Mouse (Mus musculus) cerebellum, adult 18-20 months (tissue): ENCODE results near the gene Wnt5a.

Experiments
- DNase-seq, 2 experiments: peaks; one replicate each; pipeline ENCODE4 v3.0.0; 2021

Gene Wnt5a

DNA sequence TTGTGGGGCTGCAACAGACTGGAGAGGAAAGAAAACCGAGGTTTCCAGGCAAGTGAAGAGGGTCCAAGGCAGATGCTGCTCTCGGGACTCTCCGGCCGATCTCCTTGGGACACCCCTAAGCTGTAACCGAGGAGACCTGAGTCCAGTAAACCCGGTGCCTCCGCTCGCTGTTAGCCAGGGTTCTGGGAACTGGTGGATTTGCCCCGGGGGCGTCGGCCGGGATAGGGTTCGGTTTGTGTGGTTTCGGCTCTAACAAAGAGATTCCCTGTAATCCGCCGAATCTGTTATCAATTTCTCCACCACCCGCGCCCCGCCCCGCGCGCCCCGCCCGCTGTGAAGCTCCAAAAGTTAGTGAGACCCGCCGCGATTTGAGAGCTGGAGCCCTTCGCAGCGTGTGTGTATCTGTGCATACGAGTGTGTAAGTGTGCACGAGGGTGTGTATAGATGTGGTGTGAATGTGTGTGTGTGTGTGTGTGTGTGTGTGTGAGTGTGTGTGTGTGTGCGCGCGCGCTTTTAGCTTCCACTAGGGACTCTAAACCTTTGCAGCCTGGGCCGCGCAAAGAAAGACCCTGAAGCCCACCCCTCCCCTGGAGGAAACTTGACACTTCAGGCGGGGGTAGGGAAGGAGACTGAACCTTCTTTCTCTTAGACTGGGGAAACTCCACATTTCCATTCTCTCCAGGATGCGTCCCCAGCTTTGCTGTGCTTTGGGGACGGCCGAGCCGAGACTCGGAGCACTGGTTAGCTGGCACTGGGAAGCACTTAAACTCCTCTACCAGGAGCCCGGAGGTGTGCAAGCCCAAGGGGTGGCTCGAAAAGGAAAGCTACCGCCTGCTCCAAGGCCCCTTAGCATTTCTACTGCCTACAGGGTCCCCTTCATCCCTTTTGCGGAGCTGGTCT is 5.1 kb downstream of the Wnt5a start:
- DNase-seq: no peak

DNA sequence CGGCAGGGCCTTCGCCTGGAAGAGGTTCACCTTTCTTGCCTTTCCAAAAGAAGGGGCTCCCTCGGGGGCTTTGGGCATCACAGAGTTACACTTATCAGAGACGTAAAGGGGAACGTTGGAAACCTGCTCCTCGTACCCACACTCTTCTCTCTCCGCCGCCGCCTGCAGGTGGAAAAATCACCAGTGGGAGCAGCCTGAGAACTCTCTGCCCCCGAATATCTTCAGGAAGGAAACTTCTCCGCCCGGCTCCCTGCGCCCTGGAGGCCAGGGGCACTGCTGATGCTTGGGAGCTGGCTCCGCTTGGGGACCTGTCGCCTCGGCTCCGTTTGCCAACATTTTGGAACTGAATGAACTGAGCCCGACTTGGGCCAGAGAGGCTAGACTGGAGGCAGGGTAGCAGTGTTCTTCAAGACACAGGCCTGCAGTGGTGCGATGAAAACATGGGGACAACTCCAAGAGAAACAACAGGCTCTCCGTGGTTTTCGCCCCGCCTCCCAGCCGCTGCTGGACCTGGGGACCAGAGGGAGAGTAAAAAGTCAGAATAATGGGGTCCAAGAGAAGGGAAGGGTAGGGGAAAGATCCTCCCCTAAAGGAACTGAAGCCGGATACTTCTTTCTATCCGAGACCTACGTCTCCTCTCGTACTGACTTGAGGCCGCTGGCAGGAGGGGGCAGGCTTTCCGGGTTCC is 5.9 kb downstream of the Wnt5a start:
- DNase-seq: no peak

DNA sequence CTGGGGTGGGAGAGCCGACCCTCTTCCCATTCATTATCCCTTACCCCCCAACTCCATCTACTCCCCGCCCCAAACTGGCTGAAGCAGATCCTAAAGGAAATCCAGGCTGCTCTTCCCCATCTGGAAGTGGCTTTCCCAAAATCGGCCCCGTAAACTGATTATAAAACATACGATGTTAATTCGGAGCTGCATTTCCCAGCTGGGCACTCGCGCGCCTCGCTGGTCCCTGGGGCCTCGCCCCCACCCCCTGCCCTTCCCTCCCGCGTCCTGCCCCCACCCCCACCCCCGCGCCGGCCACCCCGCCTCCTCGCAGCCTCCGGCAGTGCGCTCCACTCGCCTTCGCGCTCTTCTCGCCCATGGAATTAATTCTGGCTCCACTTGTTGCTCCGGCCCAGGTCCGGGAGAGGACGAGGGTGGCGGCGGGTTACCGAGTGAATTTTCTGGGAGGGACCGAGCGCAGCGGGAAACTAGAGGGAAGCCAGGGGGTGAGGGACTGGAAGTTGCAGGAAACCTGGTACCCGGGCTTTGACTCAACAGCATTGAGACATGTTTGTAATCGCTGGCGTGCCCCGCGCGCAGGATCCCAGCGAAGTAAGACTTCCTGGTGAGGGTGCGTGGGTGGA is 6.6 kb downstream of the Wnt5a start:
- DNase-seq: no peak

DNA sequence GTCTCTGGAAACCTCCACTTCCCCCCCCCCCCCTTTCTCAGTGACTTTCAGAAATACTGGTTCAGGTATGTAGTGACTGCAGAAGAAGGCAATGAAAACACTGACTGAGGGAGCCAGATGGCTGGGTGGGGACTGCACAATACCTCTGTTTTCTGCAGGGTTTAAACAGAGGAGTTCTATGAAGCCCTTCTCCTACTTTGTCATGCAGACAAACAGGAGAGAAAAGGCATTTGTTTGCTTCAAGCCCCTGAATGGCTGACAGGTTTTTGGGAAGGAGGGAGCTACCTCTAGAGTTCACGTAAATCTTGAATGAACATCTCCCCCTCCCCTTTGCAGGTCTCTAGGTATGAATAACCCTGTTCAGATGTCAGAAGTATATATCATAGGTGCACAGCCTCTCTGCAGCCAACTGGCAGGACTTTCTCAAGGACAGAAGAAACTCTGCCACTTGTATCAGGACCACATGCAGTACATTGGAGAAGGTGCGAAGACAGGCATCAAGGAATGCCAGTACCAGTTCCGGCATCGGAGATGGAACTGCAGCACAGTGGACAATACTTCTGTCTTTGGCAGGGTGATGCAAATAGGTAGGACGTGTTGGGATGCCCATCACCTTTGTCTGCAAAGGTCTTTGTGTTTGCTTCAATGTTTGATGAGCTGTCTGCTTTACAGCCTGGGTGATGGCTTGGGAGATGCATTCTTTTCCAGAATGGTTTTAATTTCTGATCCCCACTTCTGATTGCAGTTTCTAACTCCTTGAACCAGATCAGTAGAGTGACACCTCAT is 8.4 kb downstream of the Wnt5a start:
- no peak for DNase-seq

DNA sequence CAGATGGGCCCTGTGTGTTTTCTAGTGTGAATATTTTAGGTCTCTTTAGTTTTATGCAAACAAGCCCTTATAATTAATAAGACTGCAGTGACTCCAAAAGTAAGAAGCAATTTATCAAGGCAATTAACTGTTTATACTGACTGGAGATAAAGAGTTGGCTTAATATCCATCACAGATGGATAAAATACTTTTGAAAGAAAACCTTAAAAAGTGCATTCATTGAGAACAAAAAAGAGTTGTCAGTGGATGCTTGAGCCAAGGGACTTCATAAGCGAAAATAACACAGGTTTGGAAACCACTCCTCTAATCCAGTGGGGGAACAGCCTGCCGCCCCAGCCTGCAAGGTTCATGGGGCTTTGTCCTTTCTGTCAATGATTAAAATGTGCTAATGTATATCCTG is 9.6 kb downstream of the Wnt5a start:
- no peak for DNase-seq

DNA sequence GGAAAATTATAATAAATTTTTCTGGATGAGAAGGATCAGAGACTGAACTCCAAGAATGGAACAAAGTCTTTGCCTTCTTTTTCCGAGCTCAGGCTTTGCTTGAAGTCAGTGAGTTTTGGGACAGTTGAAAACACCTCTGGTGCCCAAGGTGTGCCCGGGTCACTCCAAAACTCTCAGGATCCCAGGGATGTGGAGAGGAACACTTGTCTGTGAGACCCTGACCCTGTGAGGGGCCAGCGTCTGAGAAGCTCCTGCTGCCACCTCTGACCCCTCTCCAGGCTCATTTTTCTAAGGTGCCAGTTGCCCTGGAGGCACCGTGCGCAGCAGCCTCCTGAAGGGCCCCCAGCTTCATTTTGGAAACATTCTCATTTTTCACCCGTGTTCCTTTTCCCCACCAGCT is 10.8 kb downstream of the Wnt5a start:
- no peak for DNase-seq

DNA sequence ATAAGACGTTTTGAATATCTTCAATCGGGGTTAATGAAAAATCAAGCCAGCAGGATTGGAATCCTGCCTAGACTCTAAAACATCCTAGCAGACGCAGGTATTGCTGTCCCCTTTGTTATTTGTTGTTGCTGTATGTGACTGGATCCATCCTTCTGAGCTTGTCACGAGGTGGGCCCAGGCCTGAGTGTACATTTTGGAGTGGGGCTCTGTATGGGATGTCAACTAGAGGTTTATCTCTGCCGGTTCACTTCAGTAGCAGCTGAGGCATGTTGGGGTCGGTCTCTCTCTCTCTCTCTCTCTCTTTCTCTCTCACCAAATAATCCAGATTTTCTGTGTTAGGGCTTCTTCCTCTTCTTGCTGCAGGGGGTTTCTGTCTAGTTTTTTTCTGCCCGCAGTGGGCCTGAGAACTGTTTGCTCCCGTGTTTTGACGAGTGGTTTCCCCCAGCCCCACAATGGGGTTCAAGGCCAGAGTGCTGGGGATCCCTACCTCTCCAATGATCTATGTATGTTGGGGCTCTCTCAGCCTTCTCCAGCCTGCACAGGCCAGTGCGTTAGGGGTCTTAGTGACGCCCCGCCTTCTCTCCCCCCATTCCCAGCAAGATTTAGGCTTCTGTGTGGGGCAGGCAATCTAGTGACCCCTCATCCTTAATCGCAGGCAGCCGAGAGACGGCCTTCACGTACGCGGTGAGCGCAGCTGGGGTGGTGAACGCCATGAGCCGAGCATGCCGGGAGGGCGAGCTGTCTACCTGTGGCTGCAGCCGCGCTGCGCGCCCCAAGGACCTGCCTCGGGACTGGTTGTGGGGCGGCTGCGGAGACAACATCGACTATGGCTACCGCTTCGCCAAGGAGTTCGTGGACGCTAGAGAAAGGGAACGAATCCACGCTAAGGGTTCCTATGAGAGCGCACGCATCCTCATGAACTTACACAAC is 13.3 kb downstream of the Wnt5a start:
- DNase-seq: no peak

DNA sequence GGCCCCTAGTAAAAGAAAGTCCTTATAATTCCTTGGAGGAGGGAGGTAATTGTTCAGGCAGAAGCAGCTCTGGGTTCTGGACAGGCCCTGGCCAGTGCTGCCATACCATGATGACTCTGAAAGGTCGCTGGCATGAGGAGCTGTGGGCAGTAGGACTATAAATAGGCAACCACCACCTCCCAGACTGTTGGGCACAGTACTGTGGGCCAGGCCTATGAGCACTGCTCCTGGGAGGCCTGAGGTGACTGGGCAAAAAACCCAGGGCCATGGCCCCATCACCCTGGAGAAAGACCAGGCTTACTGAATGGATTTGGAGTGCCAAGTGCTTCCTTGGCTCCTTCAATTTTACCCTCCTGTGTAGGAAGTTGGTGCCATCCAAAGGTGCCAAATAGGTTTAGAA is 16.6 kb downstream of the Wnt5a start:
- DNase-seq: no peak

DNA sequence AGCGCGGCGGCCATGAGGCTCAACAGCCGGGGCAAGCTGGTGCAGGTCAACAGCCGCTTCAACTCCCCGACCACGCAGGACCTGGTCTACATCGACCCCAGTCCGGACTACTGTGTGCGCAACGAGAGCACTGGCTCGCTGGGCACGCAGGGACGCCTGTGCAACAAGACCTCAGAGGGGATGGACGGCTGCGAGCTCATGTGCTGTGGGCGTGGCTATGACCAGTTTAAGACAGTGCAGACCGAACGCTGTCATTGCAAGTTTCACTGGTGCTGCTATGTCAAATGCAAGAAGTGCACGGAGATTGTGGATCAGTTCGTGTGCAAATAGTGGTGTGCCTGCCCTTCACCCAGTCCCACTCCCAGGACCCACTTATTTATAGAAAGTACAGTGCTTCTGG is 18.1 kb downstream of the Wnt5a start:
- no peak for DNase-seq

DNA sequence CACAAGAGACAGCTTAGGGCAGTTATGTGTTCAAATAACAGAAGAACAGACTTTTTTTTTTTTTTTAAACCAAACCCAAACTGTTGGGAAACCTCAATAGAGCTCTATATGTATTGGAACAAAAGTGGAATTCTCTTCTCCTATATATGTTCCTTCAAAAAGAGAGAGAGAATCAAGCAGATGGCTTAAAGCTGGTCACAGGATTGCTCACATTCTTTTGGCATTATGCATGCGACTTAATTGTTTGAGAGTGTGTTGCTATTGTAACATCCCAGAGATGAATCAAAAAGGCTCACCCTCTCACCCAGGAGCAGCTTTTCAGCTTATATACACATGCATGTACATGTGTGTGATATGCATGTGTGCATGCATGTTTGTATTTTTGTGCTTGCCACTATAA is 21.0 kb downstream of the Wnt5a start:
- DNase-seq: no peak

DNA sequence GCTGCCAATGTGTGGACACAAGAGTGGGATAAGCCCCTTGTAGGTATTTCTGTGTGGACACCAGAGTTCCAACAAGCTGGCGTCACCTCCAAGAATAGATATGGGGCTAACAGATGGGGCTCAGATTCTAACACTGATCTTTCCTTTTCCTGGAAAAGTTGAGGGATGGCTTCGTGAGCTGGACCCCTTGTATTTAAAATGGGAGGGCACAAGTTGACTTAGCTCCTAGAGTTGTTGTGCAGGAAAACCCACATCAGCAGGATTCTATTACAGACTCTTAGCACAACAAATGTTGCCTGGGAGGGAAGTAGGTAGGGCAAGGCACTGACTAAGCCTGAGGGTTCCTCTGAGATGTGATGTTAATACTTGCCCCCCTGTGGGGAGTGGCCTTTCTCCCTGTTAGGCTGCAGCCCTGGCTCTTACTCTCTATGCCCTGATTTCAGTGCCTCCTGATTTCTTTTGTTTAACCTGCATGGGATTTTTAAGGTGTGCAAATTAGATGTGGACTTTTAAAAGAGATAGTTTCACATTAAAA is 23.7 kb downstream of the Wnt5a start:
- no peak for DNase-seq

DNA sequence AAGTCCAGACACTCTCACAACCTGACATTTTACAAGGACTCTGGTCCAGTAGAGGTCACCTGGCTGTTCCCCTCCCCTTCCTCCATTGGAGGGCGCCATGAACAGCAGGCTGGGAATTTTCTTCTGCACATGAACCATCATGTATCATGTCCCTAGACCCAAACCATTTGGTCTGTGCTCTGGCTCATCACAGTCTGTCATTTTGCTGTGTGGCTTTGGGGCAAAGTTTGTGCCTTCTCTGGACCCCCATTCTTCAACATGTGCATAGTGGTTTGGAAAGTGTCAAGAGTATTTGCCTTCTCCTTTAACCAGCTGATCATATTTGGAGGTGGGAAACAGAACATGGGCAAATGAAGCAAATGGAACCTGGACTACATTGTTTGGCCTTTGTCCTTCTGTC is 27.0 kb downstream of the Wnt5a start:
- no peak for DNase-seq

DNA sequence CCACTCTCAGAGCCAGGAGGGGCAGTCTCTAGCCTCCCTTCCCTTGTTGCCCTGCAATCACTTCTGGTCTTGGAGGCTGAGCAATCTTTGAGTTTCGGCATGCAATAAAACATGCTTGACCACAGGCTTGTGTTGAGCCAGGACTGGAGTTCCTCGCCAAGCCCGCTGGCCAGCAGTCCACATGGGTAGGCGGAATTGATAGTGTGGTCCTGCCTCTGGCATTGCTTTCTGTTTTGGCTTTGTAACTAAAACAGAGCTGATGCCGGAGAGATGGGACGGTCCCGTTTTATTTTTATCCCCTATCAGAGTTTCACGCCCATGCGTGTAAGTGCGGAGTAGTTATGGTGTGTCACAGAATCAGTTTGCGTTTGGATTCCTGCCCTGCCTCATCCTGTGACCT is 28.4 kb downstream of the Wnt5a start:
- no peak for DNase-seq

DNA sequence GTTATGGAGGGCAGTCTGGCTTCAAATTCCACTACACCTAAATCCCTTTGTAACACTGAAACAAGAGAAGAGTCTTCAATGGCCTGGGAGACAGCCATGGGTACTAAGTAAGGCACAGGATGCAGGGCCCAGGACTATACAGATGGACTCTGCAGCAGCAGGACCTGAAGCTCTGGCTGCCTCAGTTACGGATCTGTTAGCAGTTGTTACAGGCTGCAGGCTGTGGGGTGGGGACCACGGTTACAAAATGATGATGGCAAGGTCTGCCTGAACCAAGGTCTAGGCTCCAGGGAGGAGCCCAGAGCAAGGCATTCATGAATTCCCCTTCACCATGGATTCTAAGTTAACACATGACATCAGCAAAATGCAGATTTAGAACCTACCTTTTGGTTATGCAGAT is 29.3 kb downstream of the Wnt5a start:
- no peak for DNase-seq

DNA sequence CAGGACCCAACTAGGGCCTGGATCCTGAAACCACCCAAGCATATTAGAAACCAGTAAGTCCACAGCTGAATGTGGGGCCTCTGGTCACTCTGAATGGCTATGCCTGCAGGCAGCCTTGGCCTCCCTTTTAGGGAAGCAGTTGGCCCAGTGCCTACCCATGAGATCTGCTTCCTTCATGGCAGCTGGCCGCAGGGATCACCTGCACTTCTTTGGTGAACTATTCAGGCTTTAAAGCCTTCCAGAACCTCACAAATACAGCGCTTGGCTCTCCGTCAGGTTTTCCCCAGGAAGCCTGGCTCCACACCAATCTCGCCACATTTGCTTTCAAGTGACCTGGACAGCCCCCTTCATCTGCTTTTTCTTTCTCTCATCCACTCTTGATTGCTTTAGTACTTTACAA is 31.3 kb downstream of the Wnt5a start:
- peak; percentile 67 to 69 for DNase-seq

DNA sequence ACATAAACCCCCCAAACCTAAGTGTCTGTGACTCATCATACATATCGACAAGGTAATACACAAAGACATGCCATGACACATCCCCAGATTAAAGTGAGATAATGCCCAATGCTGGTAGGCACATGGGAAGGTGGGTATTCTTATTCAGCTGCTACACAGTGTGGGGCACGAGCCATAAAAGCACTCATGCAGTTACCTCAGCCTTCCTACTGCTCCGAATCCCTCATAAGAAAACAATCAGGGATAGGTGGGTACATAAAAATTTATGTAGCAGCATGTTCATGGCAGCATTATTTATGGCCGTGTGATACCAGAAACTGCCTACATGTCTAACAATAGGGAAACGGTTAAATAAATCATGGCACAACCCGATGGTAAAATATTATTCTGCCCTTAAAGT is 35.0 kb downstream of the Wnt5a start:
- no peak for DNase-seq

DNA sequence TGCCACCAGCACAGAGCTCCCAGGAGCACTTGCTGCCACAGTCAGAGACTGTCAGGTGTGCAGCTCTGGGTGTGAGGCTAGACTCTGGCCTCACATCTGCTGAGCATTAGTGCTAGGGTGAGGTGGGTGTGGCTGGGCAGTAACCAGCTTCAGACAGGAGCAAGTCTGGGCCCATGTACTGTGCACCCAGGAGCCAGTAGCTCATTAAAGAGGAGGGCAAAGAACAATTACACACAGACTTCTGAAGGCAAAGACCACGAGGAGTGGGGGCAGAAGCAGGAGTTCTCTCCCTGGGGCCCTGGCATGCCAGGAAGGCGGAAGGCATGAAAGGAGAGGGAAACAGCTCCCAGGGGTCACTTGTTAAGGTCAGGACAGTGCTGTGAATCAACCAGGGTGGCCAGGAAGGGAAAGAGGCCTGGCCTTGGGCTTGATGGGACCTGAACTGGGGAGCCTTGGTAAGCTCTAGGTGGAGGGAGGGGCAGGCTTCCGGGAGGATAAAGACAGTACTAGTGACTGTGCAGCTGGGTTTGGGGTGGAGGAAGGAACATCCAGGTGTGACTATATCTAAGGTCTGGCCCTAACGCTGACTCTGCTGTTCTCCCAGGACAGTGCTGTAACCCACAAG is 37.7 kb downstream of the Wnt5a start:
- DNase-seq: no peak

DNA sequence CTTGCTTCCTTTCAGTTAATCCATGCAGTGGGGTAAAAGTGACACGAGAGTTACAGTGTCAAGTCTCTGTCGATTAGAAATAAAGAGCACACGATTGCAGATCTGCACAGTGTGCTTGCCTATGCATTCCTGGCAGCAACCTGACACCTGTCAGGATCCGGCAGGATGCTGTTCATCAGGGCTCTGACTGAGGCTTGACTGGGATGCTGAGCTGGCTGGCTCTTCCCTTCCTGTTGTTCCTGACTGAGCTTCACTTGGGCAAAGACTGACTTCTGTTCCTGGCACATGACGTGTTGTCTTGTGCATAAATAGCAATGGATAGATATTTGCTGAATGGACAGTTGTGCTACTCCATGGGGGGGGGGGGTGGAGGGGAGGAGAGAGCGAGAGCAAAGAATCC is 57.3 kb downstream of the Wnt5a start:
- DNase-seq: no peak
